Mouse (Mus musculus) olfactory bulb, adult 2 months (tissue): Measurements from ENCODE around the gene Rptor.

Experiments
- CTCF ChIP-seq: fragments of 200-500 bp; IDR thresholded peaks from 2 replicates; pipeline ENCODE4 v1.5.1; 2012; ENCODE audit warnings: low read depth, mild to moderate bottlenecking, low read length, moderate library complexity; ENCODE audit not compliant: insufficient read depth
- POLR2A ChIP-seq: fragments of 200-500 bp; IDR thresholded peaks from 2 replicates; pipeline ENCODE4 v1.6.1; 2012; ENCODE audit warnings: mild to moderate bottlenecking, low read depth, low read length, moderate library complexity; ENCODE audit not compliant: insufficient read depth

DNA sequence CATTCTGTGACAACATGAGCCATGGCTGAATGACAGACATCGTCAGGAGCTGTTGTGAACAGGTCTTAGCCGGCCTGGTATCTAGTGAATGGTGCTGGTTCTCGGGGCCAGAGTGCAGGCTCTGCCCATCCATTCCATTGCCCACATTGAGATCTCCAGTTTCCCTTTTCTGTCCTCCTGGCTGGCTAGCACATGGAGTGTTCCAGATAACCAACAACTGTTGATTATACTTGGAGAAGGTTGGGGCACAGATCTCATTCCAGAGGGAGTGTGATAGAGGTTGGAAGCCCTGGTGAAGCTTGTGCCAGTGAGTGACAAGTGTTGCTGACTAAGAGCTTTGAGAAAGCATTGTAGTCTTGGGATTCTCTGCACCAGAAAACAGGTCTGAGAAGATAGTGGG lies 107.6 kb downstream of the Rptor start:
- no peak for TF ChIP-seq CTCF
- TF ChIP-seq POLR2A: no peak
